Mouse (Mus musculus) embryo, embryonic 10 days (tissue): ENCODE results near the gene Pik3ca.

ENCODE experiments used
- DNase-seq: peaks from one replicate; pipeline ENCODE4 v3.0.0-alpha.2; 2015; ENCODE audit warnings: low spot score

Gene Pik3ca

GRCm38 (mm10) chr3:32500346-32500745 is 102.9 kb downstream of the Pik3ca start:
- no peak for DNase-seq

GRCm38 (mm10) chr3:32505841-32506240 is 108.4 kb downstream of the Pik3ca start:
- no peak for DNase-seq

- no peak for DNase-seq
Observed at GRCm38 (mm10) chr3:32506366-32507225, 109.1 kb downstream of the Pik3ca start.

GRCm38 (mm10) chr3:32508666-32509324 is 111.3 kb downstream of the Pik3ca start:
- peak; percentile 88 for DNase-seq

GRCm38 (mm10) chr3:32509496-32510374 is 112.3 kb downstream of the Pik3ca start, which contains the start of gene Zfp639:
Gene Zfp639 (plus strand): TSS chr3:32510259.
- DNase-seq: peak; percentile 18

GRCm38 (mm10) chr3:32510375-32511190 is 113.1 kb downstream of the Pik3ca start:
- peak; percentile 98 for DNase-seq

DNA sequence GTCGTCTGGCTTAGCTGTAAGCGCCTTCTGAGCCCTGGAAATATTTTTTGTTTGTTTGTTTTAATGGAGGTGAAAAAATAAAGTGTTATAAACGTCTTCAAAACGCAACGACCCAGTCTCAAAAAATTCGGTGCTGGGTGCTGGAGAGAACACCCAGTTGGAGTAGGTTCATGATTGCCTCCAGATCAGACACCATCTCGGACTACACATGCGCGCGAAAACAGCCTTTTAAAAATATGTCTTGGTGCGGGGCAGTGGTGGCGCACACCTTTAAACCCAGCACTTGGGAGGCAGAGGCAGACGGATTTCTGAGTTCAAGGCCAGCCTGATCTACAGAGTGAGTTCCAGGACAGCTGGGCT is 113.7 kb downstream of the Pik3ca start:
- peak; percentile 33 for DNase-seq

GRCm38 (mm10) chr3:32512686-32513284 is 115.3 kb downstream of the Pik3ca start:
- no peak for DNase-seq

DNA sequence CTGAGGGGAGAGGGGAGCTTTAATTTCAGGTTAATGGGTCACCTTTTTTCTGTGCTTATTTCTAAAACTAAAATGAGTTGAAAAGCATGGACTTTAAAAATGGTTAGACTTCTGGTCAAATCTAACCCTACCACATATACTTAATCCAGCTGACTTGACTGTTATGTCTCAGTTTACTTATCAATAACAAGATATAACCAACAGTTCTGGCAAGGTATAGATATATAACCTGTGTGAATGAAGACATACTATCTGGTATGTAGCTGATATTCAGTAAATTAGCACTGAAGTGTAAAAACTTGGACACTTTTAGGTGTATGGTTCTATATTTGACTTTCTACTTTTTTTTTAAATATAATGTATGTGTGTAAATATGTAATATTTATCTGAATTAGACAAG is 116.1 kb downstream of the Pik3ca start:
- DNase-seq: no peak
